7 mouse cellular contexts compared by ENCODE assay signal in genomic region chr2:122117961-122118958, GRCm38 (mm10). TPM values are rescaled to one million over a fixed set of nuclear protein-coding genes. Genes with fewer than 3 reads are reported as not detected.
DNase-seq lines count a peak whose midpoint lies in the region; ATAC-seq lines count a peak whose summit lies in the region.

TSS of gene Spg11 (minus strand) at chr2:122118386.

- peak; percentile 100 for ATAC-seq in intestine, embryonic 15.5 days

- H3K9me3 ChIP-seq in intestine, embryonic 15.5 days: no peaks in the 10 kb centered on the region
- H3K9me3 ChIP-seq in midbrain, embryonic 10.5 days (replicated peaks): no peaks in the 10 kb centered on the region

- H3K4me1 ChIP-seq in intestine, embryonic 15.5 days (replicated peaks): 0 out of 2 replicates have a peak, but pooled peaks cover 2% of the 10 kb centered on the region
- H3K4me1 ChIP-seq in midbrain, embryonic 10.5 days: peaks cover 17% of the 10 kb centered on the region

- 0 out of 2 replicates have a peak, but pooled peaks cover 2% of the 10 kb centered on the region for H3K36me3 ChIP-seq in intestine, embryonic 15.5 days
- peaks cover 15% of the 10 kb centered on the region for H3K36me3 ChIP-seq in midbrain, embryonic 10.5 days

- H3K4me3 ChIP-seq in intestine, embryonic 15.5 days (replicated peaks): peak within 1 kb of the TSS; percentile 95
- H3K4me3 ChIP-seq in midbrain, embryonic 10.5 days: peak within 1 kb of the TSS; percentile 76

- no peaks in the 10 kb centered on the region for H3K27me3 ChIP-seq in intestine, embryonic 15.5 days (replicated peaks)
- no peaks in the 10 kb centered on the region for H3K27me3 ChIP-seq in midbrain, embryonic 10.5 days (ENCODE audit: low read depth, poor library complexity, severe bottlenecking)

- peak within 1 kb of the TSS; percentile 68 for H3K4me2 ChIP-seq in intestine, embryonic 15.5 days (replicated peaks)

- H3K9ac ChIP-seq in intestine, embryonic 15.5 days: peak within 1 kb of the TSS; percentile 97

- WGBS in intestine, embryonic 15.5 days: under 1% methylated on average over 47 of the region's 47 CpGs
- under 1% methylated on average over 47 of the region's 47 CpGs for WGBS in midbrain, embryonic 10.5 days

- peak; percentile 99 for DNase-seq in adrenal gland, adult 2 months
- peak; percentile 94 for DNase-seq in embryo, embryonic 11.5 days (ENCODE audit: low read depth, low spot score)
- DNase-seq in gastrocnemius, postnatal 36 days: peak; percentile 95 to 97
- peak; percentile 98 to 99 for DNase-seq in left cerebral cortex, postnatal 25 days (ENCODE audit: low spot score in 2 of 2)
- peak; percentile 99 for DNase-seq in midbrain, embryonic 10.5 days (ENCODE audit: low spot score)
- peak; percentile 94 for DNase-seq in right cerebral cortex, postnatal 4 days

- intact Hi-C loops in gastrocnemius, postnatal 36 days (cut with DNase I): loop anchor here (2.0 kb wide), 1 partner anchor 41 kb away; no protein-coding TSS in a partner anchor
- intact Hi-C loops in left cerebral cortex, postnatal 25 days (cut with DNase I): loop anchor here (1.0 to 5.0 kb wide), 3 partner anchors 29 to 259 kb away; partner anchors contain the start of genes B2m and Trim69

- peak within 1 kb of the TSS; percentile 100 for H3K27ac ChIP-seq in intestine, embryonic 15.5 days
- H3K27ac ChIP-seq in midbrain, embryonic 10.5 days (replicated peaks): peak within 1 kb of the TSS; percentile 98

RNA-seq across cellular contexts. Expression of gene Spg11, which starts in this region (rescaled TPM):
- 10 to 100 TPM; 17.1 to 17.6 TPM for total RNA-seq in adrenal gland, adult 2 months (2021)
- polyA plus RNA-seq in adrenal gland, adult 2 months (2012; rRNA removed): 5.4 and 6.2 TPM in 2 replicates
- total RNA-seq in gastrocnemius, postnatal 36 days (2021): 1 to 10 TPM; 4.1 to 4.8 TPM
- polyA plus RNA-seq in intestine, embryonic 15.5 days (2015; fragmentation: Nextera tagmentation; extraction: Ambion mirVana): 8.5 TPM in 2 replicates
- total RNA-seq in left cerebral cortex, postnatal 25 days (2021): 10 to 100 TPM; 14.9 to 16.6 TPM
- polyA plus RNA-seq in midbrain, embryonic 10.5 days (2016; fragmentation: Nextera tagmentation; extraction: Ambion mirVana): 10.7 and 11.8 TPM in 2 replicates

Comparison
In these comparisons a context has a peak if more than half of its experiments do, and no peak if none do; other contexts are left out.
1. Peak in every context shown above with its lines: DNase-seq, ATAC-seq, H3K4me3 ChIP-seq and H3K27ac ChIP-seq.